Mouse (Mus musculus): ENCODE data around the gene Gse1.

DNA sequence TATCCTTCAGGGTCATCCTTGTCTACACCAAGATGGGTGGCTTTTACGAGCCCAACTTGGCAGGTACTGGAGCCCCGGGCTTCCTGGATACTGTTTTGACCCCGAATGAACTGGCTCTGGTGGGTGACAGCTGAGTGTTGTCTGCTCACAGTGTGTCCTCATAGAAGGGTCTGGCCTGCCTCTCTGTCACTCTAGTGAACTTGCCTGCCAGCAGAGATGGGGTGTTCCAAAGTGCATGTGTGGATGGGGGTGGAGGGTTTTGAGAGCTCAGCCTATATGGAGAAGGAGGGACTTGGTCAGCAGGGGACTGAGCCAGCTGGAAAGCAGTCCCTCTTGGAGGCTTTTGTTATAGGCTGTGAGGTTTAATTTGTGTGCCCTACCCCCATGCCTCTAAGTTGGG lies 25.7 kb upstream of the Gse1 start:
- no peak for TF ChIP-seq POLR2A (IDR thresholded peaks at IDR 0.05; ENCODE audit: insufficient read depth, low read depth, low read length)
- TF ChIP-seq EP300 (IDR thresholded peaks at IDR 0.05; ENCODE audit: insufficient read depth, low read depth, low read length) = 0 out of 2 replicates have a peak, but pooled peaks have one; percentile 17

All from heart, adult 2 months (tissue).